Mouse (Mus musculus) adipocyte (in vitro differentiated cells): Measurements from ENCODE around the gene Minos1.
A peak's percentile ranks its signal among the peaks of the same experiment; 100 is the strongest.

Experiments
- DNase-seq: peaks from one replicate; pipeline ENCODE4 v3.0.0-alpha.2; 2016; ENCODE audit warnings: low spot score

The Minos1 gene

GRCm38 (mm10) chr4:139059569-139059968, 71.3 kb downstream of the Minos1 start:
- peak; percentile 70 for DNase-seq

- no peak for DNase-seq
Measured at GRCm38 (mm10) chr4:139058029-139058428, 72.9 kb downstream of the Minos1 start.

DNA sequence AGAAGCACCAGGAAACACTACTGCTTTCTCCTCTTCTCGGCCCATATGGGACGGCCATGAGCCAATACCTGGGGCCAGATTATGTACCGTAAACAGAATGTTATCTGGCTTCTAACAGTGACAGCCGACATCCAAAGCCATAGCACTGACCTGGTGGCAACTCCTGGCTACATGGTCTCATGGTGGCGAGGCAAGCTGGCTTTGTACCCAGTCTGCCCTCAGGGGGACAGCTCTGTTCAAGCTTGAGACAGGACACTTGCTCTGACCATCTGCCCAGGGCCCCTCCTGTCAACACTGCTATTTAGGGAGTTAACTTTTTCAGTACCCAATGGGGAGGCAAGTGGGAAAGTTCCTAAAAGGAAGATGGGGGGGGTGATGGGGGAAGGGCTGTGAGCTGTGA, 73.6 kb downstream of the Minos1 start:
- DNase-seq: no peak

DNA sequence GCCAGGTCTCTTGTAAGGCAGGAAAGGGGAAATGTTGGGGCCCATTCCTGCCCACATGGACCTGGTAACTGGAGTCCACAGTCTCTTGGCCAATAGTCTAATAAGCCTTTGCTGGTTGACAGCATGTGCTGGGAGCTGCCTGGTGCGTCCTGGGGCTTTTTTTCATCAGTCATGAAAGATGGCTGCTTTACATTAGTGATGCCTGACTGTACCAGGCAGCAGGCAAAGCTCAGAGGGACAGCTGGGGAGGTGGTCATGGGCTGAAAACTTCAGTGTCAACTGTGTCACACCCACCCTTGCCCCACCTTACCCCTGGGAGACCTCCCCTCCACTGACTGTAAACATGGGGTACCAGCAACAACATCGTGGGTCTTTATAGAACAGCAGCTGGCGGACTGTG, 75.2 kb downstream of the Minos1 start:
- DNase-seq: no peak

DNA sequence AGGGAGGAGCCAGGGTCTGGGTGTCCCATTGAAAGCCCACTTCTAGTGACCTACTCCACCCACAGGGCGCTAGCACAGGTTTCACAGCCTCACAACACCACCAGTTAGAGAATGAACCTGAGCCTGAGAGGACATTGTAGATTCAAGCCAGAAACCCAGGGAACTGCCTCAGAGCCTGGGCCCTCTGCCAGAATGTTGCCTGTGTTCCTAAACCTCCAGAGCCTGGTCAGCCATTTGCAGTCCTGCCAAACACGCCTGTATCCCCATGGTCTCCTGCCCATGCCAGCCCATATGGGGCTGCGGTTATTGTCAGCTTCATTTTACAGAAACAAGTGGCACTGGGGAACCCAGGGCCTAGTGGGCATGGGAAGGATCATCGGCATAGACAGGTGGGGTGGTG, 75.6 kb downstream of the Minos1 start:
- DNase-seq: peak; percentile 69

- no peak for DNase-seq
Measured at GRCm38 (mm10) chr4:139054300-139054923, 76.5 kb downstream of the Minos1 start.

DNA sequence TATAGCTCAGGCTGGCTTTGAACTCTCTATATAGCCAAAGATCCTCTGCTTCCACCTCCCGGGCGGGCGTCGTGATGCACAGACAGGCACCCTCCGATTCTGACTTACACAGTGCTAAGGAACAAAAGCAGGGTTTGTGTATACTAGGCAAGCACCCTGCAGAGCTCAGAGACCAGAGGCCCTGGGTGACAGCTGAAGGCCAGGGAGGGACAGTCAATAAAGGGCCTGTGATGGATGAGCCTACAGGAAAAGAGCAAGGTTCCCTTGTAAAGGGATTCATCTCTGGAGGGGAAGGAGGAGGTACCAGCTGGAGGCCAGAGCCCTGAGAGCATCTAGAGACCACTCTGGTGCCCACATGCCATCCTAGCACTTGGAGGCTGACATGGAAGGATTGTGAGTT, 77.5 kb downstream of the Minos1 start:
- no peak for DNase-seq

GRCm38 (mm10) chr4:139052796-139053195, 78.1 kb downstream of the Minos1 start:
- no peak for DNase-seq
